Mouse (Mus musculus) G1E (cell line): ENCODE measurements around the gene Azgp1.

ENCODE experiments used
- CTCF ChIP-seq: IDR thresholded peaks from 2 replicates; pipeline ENCODE4 v1.5.1; 2012; ENCODE audit warnings: low read depth, low read length, inconsistent platforms, mixed read lengths
- POLR2AphosphoS5 ChIP-seq: IDR thresholded peaks from 2 replicates; pipeline ENCODE4 v1.6.1; 2012; ENCODE audit warnings: low read depth, low read length, inconsistent platforms; ENCODE audit not compliant: insufficient replicate concordance
- TAL1 ChIP-seq: conservative IDR thresholded peaks from 2 replicates; pipeline ENCODE4 v1.6.1; 2012; ENCODE audit warnings: low read depth, low read length, inconsistent platforms, mixed read lengths

GRCm38 (mm10) chr5:137979081-137979480 lies 2.2 kb upstream of the Azgp1 start:
- TF ChIP-seq CTCF (no peak), POLR2AphosphoS5 (no peak), TAL1 (no peak)
